Mouse (Mus musculus) midbrain, embryonic 10.5 days (tissue): ENCODE data around the gene Dido1. TPM values are rescaled to one million over a fixed set of nuclear protein-coding genes. Genes with fewer than 3 reads are reported as not detected.
A peak's percentile ranks its signal among the peaks of the same experiment; 100 is the strongest.

Experiments
- DNase-seq: peaks from one replicate; pipeline ENCODE4 v3.0.0-alpha.2; 2017; ENCODE audit warnings: low spot score
- H3K27ac ChIP-seq: fragments of 300-500 bp; sonication (generic); replicated peaks from 2 replicates; pipeline ENCODE4 v1.5.1; 2016; ENCODE audit warnings: mild to moderate bottlenecking
- H3K27me3 ChIP-seq: fragments of 300-500 bp; sonication (generic); 2 replicates; pipeline ENCODE4 v1.6.1; 2016; ENCODE audit warnings: low read depth, mild to moderate bottlenecking; ENCODE audit not compliant: poor library complexity, severe bottlenecking
- H3K36me3 ChIP-seq: fragments of 300-500 bp; sonication (generic); 2 replicates; pipeline ENCODE4 v1.6.1; 2016; ENCODE audit warnings: mild to moderate bottlenecking, moderate library complexity
- H3K4me1 ChIP-seq: fragments of 300-500 bp; sonication (generic); 2 replicates; pipeline ENCODE4 v1.6.1; 2016
- H3K4me3 ChIP-seq: fragments of 300-500 bp; sonication (generic); 2 replicates; pipeline ENCODE4 v1.5.1; 2016; ENCODE audit warnings: mild to moderate bottlenecking, moderate library complexity
- H3K9me3 ChIP-seq: fragments of 300-500 bp; sonication (generic); replicated peaks from 2 replicates; pipeline ENCODE4 v1.6.1; 2016; ENCODE audit warnings: mild to moderate bottlenecking
- WGBS: fragments of 180-500 bp; shearing (Covaris S2); methylation state at CpG from one replicate; pipeline ENCODE4 v1.1.7; 2016; 5-methylcytosine and 5-hydroxymethylcytosine counted together
- polyA plus RNA-seq: library from polyadenylated mRNA; unstranded; fragments of >200 nt; fragmentation: Nextera tagmentation; extraction: Ambion mirVana; gene quantifications from 2 replicates; pipeline ENCODE4 v1.2.1, GENCODE M21; 2016

Dido1 gene
- polyA plus RNA-seq, 1 experiment from 2014 or later, result 30.9 TPM

DNA sequence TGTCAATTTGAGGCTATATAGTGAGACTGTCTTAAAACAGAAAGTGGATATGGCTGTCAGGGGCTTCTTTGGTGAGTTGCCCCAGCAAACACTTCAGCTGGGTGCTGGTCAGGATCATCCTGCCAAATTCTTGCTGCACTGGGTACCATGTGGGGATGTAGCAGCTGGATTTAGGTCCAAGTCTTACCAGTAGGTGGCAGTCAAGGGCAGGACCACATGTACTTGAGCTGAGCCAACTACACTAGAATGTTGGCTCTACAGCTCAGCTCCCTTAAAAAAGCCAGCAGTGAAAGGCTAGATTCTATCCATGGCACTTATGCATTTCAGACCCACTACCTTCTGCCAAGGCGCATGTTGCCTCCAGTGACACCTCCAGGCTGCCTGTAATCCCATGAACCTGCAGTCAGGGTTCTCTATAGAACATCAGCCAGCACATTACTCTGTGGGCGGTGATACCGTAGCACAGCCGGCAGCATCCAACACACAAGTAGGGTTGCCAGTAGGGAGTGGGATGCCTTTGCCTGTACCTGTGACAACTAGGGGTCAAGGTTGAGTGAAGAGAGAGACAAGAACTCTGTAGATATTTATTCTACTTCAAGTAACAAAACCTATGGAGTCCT is 52.3 kb downstream of the Dido1 start:
- Histone ChIP-seq H3K4me3 (no peak overlapping the region), H3K4me1 (peaks cover 25% of the 10 kb centered on the region), H3K9me3 (no peaks in the 10 kb centered on the region), H3K36me3 (peaks cover 26% of the 10 kb centered on the region), H3K27me3 (no peaks in the 10 kb centered on the region), H3K27ac (no peak overlapping the region)
- peak; percentile 66 for DNase-seq
- WGBS, result 74% methylated on average over 4 of the region's 4 CpGs

DNA sequence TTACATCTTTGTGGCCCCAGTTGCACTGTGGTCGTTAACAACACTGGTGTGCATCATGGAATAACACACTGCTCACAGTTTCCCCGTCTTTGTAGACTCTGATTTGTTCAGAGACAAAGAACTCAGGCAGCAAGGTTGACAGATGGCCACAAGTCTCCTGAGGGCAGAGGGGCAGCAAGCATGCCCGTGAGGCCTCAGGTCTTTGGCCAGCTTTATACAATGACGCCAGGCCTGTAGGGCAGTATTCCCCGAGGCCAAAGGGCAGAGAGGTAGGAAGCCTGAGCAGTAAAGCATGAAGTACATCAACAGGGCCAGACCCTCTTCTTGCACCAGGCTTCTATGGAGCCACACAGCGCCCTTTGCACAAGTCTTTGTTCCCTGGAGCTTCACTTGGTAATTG is 54.6 kb downstream of the Dido1 start:
- Histone ChIP-seq H3K4me3 (no peak overlapping the region), H3K4me1 (peaks cover 24% of the 10 kb centered on the region), H3K27ac (peak overlapping the region; percentile 53), H3K27me3 (no peaks in the 10 kb centered on the region), H3K9me3 (no peaks in the 10 kb centered on the region), H3K36me3 (peaks cover 2% of the 10 kb centered on the region)
- WGBS, result 67% methylated on average over 6 of the region's 6 CpGs
- no peak for DNase-seq

DNA sequence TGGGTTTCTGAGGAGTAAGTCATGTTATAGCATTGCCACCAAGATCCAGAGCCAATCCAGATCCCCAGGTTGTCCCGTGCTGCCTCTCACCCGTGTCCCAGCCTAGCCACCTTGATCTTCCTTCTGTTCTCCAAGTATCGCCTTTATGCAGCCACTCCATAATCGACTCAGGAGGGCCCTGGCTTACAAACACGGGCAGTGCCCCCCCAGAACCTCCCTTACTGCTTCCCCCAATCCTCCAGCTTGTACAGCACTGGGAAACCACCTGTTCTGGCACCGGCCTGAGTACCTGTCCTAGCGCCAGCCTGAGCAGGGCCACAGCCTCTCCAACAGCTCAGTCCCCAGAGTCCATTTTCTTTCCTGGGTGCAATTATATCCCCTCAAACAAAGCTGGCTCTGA is 55.1 kb downstream of the Dido1 start:
- no peaks in the 10 kb centered on the region for H3K9me3 ChIP-seq
- DNase-seq, result no peak
- H3K4me1 ChIP-seq, result peaks cover 20% of the 10 kb centered on the region
- no peaks in the 10 kb centered on the region for H3K27me3 ChIP-seq
- no peak overlapping the region for H3K4me3 ChIP-seq
- WGBS, result 83% methylated on average over 7 of the region's 7 CpGs
- H3K27ac ChIP-seq, result peak overlapping the region; percentile 53
- no peaks in the 10 kb centered on the region for H3K36me3 ChIP-seq

DNA sequence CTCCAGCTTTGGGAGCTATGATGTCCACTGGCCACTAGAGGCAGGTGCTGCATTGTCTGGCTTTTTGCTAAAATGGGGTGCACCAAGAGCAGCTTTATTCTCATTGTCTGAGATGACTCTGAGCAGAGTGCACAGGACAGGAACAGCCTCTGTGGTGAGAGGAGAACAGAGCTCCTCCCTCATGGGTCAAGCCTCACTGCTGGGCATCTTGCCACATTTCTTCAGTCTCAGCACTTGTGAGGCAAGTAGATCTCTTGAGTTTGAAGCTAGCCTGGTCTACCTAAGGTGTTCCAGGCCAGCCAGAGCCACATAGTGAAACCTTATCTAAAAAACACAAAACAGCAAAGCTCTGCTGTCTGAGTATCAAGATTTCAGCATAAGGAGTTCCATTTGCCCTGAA is 63.0 kb downstream of the Dido1 start:
- H3K27me3 ChIP-seq, result peaks cover 26% of the 10 kb centered on the region
- H3K4me1 ChIP-seq, result 0 out of 2 replicates have a peak, but pooled peaks cover 4% of the 10 kb centered on the region
- H3K27ac ChIP-seq, result no peak overlapping the region
- peaks cover 18% of the 10 kb centered on the region for H3K9me3 ChIP-seq
- no peak for DNase-seq
- no peak overlapping the region for H3K4me3 ChIP-seq
- H3K36me3 ChIP-seq, result no peaks in the 10 kb centered on the region

DNA sequence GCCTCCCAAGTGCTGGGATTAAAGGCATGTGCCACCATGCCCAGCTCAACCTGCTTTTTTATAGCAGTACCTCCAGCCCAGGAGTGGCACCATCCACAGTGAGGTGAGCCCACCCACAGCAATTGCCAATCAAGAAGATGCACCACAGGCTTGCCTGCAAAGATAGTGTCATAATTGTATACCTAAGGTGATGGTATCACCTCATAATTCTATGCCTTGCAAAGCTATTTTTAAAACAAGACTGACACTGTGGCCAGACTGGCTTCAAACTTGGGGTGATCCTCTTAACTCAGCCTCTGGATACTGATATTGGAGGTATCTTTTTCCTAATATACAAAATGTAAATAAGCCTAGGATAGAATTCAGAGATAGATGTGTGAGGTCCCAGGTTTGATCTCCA is 66.2 kb downstream of the Dido1 start:
- Histone ChIP-seq H3K4me1 (0 out of 2 replicates have a peak, but pooled peaks cover 8% of the 10 kb centered on the region), H3K36me3 (no peaks in the 10 kb centered on the region), H3K4me3 (no peak overlapping the region), H3K27ac (no peak overlapping the region), H3K27me3 (peaks cover 53% of the 10 kb centered on the region), H3K9me3 (peaks cover 18% of the 10 kb centered on the region)
- DNase-seq, result no peak

DNA sequence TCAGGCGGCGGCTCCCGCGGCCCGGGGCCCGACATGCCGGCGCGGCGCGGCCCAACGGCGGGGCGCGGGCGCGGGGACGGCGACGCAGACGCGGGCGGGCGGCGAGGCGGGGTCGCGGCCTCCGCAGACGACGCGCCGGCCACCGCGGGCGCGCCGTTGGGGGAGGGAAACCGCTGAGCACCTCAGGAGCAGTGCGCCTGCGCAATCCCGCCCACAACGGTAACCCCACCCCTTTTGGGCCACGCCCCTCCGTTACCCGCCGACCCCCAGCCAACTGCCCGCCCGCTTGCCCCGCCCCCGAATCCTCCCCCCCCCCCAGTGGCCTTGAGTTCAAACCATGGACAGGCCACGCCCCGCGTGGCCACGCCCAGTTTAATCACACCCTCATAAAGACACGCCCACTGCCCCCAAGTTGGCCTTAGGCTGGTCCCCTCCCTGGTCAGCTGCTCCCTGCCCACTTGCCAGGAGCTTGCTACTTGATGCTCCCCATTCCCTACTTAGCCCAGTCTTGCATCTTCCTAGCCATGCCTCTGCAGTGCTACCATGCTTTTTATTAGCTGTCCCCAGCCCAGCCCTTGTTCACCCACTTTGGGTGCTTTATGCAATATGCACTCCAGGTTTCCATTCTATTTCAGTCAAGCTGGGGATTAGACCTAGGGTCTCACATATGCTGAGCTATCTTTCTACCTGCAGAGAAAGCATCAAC is 67.1 kb downstream of the Dido1 start, which contains the start of gene Tcfl5:
Tcfl5 (minus strand) TSS at position 154 of the 706 bp plus-strand sequence.
- 13% methylated on average over 26 of the region's 56 CpGs for WGBS
- H3K27me3 ChIP-seq, result peaks cover 53% of the 10 kb centered on the region
- H3K9me3 ChIP-seq, result peaks cover 18% of the 10 kb centered on the region
- H3K36me3 ChIP-seq, result no peaks in the 10 kb centered on the region
- 0 out of 2 replicates have a peak, but pooled peaks cover 8% of the 10 kb centered on the region for H3K4me1 ChIP-seq
- DNase-seq, result no peak
- peak within 1 kb of the TSS; percentile 47 for H3K4me3 ChIP-seq
- no peak within 1 kb of the TSS; the same call in 1 of the 2 replicates for H3K27ac ChIP-seq

DNA sequence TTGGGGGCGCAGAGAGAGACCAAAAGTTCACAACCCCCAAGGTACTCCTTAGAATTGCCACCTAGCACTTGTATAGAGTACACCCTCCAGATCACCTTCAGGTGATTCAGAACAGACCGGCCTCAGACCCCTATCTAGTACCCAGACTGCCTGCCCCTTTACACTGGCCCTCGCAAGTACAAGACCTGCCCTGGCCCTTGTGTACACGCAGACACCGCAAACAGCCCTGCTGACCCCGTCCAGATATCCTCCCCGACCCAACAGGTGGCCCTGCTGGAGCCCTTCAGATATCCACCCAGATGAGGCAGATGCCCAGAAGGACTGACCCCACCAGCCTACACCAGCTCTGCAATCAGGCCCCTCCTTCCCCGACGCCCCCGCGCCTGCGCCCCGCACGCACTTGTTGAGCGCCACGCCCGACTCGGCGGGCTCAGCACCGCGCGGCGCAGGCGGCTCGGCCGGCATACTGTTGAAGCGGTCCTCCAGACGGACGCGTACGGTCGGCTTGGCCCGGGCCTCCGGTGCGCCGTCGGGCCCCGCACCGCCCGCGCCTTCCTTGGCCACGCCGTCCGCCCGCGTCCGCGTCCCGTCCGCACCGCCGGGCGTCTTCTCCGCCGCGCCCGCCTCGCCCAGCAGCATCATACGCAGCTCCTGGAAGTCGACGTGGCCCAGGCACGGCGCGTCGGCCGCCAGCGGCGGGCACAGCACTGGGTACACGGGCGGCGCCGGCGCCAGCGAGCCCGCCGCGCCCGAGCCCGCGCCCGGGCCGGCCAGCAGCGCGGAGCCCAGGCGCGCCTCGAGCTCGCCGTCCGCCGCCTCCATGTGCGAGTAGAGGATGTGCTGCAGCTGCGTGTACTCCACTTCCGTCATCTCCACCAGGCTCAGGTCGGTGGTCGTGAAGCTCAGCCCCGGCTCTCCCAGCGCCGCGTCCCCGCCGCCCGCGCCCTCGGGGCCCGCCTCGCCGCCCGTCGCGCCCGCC is 67.9 kb downstream of the Dido1 start:
- DNase-seq, result no peak
- 2% methylated on average over 112 of the region's 112 CpGs for WGBS
- Histone ChIP-seq H3K4me3 (peak overlapping the region; percentile 47), H3K27me3 (peaks cover 53% of the 10 kb centered on the region), H3K4me1 (0 out of 2 replicates have a peak, but pooled peaks cover 8% of the 10 kb centered on the region), H3K36me3 (no peaks in the 10 kb centered on the region), H3K9me3 (peaks cover 18% of the 10 kb centered on the region), H3K27ac (no peak overlapping the region; the same call in 1 of the 2 replicates)

DNA sequence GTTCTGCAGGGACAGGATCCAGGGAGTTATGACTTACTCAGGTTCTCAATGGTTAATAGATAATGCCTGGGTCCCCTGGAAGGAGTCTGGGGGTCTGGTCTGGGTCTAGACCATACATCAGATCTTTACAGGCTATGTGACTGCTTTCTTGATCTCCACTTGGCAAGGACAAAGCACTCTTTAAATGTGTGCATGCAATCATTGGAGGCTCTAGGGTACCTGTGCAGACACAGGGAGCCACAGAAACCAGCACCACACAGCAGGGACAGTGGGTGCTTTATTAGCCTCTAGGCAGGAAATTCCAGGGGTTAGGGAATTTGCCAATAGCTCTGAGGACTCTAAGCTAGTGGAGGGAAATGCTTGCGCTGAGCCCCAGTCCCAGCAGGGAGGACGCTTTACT is 97.9 kb downstream of the Dido1 start:
- WGBS, result 74% methylated on average over 2 of the region's 2 CpGs
- no peak for DNase-seq

DNA sequence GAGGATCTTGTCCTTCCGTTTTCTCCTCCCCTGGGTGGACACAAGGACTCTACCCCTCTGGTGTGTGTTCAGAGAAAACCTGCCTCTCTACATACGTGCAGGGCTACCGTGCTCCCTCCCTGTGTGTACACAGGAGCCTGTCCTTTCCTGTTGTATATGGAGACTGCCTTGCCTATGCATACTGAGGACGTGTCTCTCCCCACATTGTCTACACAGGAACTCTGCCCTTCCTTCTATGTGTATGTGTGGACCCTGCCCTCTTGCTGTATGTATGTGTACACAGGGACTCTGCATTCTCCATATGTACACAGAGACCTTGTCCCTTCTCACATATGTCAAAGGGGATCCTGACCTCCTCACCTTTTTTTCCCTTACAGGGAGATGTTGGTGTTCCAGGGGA is 99.5 kb downstream of the Dido1 start:
- no peak for DNase-seq
- no peak overlapping the region for H3K27ac ChIP-seq
- no peaks in the 10 kb centered on the region for H3K9me3 ChIP-seq
- H3K4me1 ChIP-seq, result no peaks in the 10 kb centered on the region
- no peak overlapping the region for H3K4me3 ChIP-seq
- no peaks in the 10 kb centered on the region for H3K27me3 ChIP-seq
- 94% methylated on average over 4 of the region's 4 CpGs for WGBS
- no peaks in the 10 kb centered on the region for H3K36me3 ChIP-seq

More for the DNA sequence above, 97.9 kb downstream of the Dido1 start:
- Histone ChIP-seq H3K27me3 (no peaks in the 10 kb centered on the region), H3K36me3 (no peaks in the 10 kb centered on the region), H3K27ac (no peak overlapping the region), H3K4me1 (no peaks in the 10 kb centered on the region), H3K9me3 (no peaks in the 10 kb centered on the region), H3K4me3 (no peak overlapping the region)

Other genes with a start within 250 kb of the Dido1 start
- gene Ntsr1, start 210.0 kb downstream of the Dido1 start, polyA plus RNA-seq, result 0.10 and 0.24 TPM in 2 replicates
- gene Mrgbp, start 128.7 kb downstream of the Dido1 start, polyA plus RNA-seq, result 39.7 and 41.2 TPM in 2 replicates
- gene Ogfr, start 120.8 kb downstream of the Dido1 start, polyA plus RNA-seq, result 104 and 107 TPM in 2 replicates
- gene Col9a3, start 112.2 kb downstream of the Dido1 start, polyA plus RNA-seq, result 2.6 and 3.7 TPM in 2 replicates
- gene Tcfl5, start 67.3 kb downstream of the Dido1 start, polyA plus RNA-seq, result 0.22 and 0.26 TPM in 2 replicates
- gene Gid8, start 118 bp upstream of the Dido1 start, polyA plus RNA-seq, result 50.2 TPM in 2 replicates
- gene Slc17a9, start 15.3 kb upstream of the Dido1 start, polyA plus RNA-seq, result 0.43 and 0.57 TPM in 2 replicates
- 10.8 and 12.0 TPM in 2 replicates for gene Bhlhe23, start 66.9 kb upstream of the Dido1 start, polyA plus RNA-seq
- gene Ythdf1, start 210.9 kb upstream of the Dido1 start, polyA plus RNA-seq, result 51.9 and 61.4 TPM in 2 replicates
- gene Birc7, start 219.0 kb upstream of the Dido1 start, polyA plus RNA-seq, result 0.48 and 0.56 TPM in 2 replicates
- gene Nkain4, start 244.7 kb upstream of the Dido1 start, polyA plus RNA-seq, result 43.7 and 59.7 TPM in 2 replicates